Mouse (Mus musculus): ENCODE measurements around the gene Polr3h. TPM values are rescaled to one million over a fixed set of nuclear protein-coding genes. Genes with fewer than 3 reads are reported as not detected.

Polr3h gene
- total RNA-seq, 2 experiments from 2014 or later: 5.9 to 6.3 TPM

DNA sequence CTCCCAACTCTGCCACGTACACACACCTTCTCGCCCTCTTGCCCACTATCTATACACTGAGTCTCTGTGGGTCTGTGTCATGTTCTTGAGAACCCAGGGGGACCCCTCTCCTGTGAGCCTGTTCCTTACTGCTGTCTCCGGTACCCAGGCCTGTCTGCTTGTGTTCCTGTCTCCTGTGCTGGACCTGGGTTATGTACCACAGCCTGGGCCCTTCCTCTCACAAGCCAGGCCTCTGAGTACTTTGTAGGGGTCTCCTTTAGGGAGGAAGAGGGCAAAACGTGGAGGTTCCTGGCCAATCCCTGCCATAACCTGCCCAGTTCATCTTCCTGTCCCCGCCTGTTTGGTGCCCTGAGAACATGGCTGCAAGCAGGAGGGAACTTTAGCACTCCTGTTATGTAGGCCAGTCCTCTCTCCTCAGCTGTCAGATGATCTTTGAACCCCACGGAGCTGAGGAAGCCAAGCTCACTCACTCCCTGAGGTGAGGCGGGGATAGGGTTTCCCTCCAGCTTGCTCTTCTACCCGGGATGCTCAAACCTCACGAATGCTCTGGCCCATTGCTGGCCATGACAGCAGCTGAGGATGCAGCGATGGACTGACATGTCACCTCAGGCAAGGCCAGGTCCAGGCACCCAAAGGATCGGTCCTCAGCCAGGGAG lies 23.6 kb upstream of the Polr3h start:
- DNase-seq: no peak

DNA sequence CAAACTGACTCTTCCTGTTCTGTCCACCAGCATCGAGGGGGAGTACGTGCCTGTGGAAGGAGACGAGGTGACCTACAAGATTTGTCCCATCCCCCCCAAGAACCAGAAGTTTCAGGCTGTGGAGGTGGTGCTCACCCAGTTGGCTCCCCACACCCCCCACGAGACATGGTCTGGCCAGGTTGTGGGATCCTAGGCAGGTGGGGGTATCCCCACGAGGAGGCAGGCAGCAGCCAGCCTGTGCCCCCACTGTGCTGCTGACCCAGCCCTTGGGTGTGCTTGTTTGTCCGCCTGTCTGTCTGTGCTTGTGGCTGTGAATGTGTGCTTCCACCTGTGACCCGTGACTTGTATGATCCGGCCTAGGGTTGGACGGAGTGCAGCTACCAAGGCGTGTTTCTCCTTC lies 23.0 kb upstream of the Polr3h start:
- DNase-seq: no peak

DNA sequence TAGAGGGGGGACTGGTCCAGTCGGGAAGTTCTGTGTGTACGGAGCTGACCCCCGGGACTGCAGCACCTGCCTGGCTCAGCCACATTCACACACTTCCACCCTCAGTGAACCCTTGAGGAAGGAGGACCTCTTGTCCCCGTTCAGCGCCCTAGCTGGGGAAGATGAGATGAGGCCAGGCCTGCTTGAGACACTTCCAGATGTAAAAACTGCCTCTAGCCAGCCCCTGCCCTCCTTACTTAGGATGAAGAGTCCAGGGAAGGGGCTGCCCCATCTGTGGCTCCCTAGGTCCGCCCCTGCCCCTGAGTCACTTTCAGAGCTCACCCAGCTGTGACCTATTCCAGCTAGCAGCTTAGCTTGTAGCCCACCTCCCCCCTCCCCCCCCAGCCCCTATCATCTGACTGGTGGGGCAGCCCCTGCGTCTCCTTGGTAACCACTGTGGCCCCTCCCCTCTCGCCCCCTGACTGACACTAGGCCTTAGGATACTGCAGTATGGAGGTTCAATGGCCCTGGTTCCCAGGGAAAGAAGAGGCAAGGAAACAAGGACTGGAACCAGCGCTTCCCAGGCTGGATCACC lies 17.2 kb upstream of the Polr3h start:
- DNase-seq: no peak

DNA sequence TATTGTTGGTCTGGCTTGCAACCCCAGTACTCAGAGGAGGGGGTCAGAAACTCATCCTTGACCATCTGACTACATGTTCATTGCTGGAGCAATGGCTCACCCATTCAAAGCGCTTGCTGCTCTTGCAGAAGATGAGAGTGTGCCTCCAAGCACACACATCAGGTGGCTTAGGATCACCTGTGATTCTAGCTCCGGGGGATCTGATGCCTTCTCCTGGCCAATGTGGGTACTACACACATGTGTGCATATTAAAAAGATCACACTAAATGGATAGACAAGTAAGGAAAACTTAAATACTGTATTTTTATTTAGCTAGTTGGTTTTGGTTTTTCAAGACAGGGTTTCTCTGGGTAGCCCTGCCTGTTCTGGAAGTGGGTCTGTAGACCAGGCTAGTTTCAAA lies 15.0 kb upstream of the Polr3h start:
- DNase-seq: no peak

DNA sequence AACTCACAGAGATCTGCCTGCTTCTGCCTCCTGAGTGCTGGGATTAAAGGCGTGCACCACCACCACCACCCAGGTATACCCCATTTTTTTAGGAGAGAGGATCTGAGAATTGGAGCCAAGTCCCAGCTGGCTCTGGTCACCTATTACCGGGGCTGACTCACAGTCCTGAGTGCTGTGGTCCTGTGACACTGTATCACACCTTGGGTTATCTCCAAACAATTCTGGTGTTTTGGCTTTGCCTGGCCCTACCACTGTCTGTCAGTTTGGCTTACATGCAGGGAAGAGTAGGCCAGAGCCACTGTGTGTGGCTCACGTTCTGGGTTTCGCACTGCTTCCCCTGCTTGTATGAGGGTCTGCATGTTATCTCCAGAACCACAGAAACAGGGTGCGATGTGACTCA lies 14.2 kb upstream of the Polr3h start:
- DNase-seq: no peak

DNA sequence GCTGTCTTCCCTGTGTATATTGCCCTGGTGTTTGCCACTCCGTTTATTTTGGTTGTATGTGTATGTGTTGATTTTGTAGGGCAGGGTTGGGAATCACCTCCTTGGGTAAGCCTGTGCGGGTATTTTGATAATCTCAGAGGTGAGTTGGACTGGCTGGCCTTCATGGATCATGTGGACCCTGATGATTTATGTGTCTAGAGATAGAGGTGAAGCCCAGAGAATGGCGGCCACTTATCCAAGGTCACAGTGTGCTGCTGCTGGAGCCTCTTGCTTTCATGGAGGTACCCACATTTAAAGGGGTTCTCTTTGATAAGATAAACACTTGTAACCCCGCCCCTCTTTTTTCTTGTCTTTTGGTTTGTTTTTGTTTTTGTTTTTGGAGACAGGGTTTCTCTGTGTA lies 13.7 kb upstream of the Polr3h start:
- DNase-seq: no peak

DNA sequence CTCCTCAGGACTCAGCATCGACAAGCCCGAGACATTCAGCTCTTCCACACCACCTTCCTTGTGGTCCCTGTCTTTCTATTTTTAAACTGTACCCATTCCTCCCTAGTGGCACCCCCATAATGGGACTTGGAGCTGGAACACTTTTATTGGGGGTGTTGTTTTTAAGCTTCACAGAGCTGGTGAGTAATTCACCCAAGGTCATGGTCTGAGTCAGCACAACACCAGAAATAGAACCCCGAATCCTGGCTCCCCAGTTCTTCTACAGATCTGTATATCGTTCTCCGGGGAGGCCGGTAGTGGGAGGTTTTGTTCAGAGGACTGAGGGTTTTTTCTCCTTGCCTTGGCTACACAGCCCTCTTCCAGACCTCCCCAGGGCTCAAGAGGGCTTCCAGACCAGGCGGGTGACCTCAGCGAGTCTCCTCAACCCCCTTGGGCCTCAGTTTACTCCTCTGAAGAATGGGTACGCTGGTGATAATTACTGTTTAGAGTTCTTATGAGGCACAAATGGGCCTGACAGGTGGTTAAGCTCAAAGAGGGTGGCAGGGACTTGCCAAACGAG lies 13.2 kb upstream of the Polr3h start:
- DNase-seq: no peak

DNA sequence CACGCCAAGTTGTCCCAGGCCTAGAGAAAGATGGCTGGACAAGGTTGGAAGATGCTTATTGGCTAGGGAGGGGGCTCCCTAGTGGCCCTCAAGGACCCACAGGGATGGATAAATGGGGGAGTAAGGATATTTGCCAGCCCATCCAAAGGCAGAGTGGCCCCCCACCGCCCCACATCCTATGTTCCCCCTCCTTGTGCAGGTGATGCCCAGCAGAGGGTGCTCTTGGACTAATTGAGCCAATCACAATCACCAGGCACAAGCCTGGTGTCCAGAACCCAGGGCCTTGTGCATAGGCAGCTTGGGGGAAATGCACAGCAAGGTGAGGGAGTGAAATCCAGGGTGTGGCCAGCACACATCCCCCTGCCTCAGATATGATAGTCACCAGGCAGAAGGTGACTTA lies 12.2 kb upstream of the Polr3h start:
- DNase-seq: no peak

DNA sequence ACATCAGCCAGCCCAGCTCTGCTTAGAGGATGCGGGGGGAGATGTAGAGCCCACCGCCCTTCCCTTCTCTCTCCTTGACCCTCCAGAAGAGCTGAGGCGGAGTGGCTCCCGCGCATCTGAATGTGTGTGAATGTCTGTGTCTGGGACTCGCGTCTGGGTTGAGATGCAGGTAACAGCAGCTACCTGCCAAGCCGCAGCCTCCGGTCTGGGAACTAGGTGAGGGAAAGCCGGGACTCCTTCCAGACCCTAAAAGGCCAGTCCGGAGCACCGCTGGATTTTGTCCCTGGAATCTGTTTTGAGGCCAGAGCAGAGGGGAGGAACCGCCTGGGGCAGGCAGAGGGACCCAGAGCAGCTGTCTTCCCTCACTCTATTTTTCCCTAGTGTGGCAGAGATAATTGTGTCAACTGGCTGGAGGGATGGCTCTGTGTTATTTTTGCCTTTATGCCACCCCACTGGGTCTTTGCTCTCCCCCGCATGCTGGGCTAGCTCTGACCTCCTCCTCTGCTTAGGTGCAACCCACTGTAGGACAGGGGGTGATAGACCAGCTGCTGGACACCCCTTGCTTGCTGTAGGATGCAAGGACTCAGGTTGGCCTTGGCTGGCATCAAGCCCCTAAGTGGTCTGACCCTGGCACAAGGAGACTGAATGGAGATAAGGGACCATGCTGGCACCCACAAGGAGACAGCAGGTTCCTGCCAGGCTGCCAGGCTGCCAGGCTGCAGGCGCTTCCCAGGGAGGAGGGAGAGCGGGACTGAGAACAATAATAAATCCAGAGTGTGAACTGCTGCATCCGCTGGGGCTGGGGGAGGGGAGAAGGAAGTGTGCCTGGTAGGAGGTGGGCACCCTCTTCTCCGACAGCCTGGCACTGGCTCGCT lies 11.3 kb upstream of the Polr3h start:
- DNase-seq: no peak

DNA sequence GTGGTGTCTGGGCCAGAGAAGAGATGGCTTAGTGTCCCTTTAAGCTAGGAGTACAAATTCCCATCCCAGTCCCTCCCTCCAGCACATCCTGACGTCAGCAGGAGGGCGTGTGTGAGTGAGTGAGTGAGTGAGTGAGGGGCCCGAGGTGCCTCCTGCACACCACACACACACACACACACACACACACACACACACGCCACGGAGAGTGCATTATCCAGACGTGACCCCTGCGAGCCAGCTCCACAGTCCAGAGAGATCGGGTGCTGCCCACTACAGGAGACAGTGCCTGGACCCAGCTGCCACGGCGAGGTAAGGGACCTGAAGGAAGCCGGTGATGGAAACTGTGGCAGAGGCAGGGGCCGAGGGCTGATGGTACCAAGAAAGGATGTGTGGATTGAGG lies 10.6 kb upstream of the Polr3h start, which contains the start of gene Csdc2:
Gene Csdc2 (plus strand): TSS at position 81 of the 400 bp plus-strand sequence.
- DNase-seq: peak; percentile 50

DNA sequence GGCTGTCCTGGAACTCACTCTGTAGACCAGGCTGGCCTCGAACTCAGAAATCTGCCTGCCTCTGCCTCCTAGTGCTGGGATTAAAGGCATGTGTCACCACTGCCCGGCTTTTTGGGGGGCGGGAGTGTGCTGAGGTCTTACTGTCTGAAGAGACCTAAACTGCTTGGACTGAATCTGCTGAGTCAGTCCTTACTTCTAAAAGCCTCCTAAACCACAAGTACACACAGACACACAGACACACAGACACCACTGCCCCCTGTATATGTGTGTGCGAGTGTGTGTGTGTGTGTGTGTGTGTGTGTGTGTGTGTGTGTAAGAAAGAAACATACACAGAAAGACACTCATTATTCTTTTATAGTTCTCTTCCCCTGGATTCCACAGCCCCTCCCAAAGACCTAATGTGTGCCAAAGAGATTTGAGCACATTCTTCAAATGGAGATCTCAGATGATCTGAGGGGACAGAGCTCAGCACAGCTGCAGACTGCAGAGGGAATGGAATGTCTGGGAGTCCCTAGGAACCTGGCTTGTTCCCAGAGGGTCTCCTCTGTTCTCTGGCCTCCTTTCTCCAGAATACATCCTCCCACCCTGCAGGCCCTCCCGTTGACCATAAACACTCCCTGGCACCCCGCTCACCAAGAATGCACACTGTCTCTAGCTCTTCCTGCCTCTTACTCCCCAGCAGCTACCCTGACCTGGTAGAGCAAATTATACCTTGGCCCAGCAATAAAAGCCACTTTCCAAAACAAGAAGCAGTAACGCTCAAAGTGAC lies 10.0 kb upstream of the Polr3h start:
- no peak for DNase-seq

DNA sequence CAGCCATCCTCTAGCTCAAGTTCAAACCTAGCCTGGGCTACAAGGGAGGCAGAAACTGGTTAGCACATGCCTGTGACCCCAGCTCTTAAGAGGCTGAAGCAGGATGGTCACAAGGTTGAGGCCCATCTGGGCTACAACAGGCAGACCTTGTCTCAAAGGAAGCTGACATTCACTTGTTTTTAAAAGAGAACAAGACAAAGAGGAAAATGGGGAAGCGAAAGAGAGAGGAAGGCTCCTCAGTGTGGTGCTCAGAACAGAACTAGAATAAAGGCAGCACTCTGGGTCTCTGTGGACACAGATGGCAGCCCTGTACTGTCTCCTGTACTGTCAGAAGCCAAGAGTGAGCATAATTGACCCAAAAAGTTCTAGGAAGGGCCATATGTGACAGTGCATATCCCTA lies 7.9 kb upstream of the Polr3h start:
- DNase-seq: no peak

DNA sequence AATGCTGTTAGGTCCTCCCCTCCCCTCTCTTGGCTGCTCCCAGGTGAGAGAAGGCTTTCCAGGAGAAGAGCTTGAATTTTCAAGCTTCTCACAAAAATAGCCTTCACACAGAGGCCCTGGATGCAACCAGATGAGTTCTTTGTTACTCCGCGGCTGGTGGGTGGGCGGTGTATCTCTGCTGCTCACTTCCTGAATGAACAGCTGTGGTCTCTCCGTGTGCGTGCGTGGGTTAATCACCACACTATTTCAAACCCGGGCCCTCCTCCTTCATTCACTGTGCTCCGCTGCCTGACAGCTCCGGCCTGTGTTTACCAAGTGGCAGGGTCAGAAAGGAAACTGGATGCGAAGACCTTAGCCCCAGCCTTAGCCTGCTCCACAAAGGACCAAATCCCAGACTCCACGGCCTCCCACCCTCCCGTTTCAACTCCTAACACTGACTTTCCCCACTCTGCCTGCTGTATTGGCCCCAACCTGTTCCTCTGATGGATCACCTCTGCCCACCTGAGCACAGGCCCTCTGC lies 7.0 kb upstream of the Polr3h start:
- DNase-seq: no peak

DNA sequence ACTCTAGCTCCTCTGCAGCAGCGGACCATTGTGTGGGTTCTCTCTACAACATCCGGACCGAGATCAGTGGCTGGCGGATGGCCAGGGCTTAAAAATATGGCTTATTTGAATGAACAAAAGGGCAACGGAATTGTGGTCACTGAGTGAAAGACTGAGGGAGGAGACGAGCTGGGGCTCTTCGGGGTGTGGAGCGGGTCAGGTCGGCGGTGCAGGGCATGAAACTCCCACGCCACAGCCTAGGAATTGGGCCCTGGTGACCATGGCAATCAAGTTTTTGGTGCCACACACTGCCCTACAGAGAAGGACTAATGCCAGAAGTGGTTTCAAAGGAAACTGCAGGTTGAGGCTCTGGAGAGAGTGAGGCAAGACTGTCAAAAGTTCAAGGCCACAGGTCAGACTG lies 2.2 kb upstream of the Polr3h start:
- DNase-seq: no peak

DNA sequence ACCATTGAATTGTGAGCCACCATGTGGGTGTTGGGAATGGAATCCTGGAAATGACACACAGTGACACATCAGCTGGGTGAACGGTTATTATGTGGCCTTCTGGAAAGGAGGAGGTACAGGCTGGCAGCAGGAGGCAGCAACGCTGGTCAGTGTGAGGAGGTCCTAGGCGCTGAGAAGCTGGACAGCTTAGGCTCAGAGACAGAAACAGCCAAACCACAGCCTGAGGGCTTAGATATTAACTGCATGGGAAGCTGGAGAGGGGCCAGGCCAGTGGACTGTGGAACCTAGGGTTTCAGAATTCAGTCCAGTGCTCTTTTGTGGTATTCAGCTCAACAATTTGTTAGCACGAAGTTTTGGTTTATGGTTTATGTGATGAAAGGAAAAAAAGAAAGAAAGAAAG lies 1.7 kb upstream of the Polr3h start:
- DNase-seq: no peak

DNA sequence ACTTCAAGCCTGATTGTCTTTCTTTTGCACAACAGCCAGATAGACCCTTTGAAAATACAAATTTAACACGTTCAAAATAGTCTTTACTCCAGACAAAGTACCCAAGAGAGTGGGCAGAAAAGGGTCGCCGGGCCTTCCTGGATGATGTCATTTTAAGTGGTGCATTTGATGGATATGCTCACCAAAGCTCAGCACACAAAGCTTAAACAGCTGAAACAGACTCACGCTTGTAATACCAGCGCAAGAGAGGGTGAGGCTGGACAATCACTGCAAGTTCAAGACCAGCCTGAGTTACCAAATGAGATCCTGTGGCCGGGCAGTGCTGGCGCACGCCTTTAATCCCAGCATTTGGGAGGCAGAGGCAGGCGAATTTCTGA lies 394 bp upstream of the Polr3h start:
- DNase-seq: no peak

DNA sequence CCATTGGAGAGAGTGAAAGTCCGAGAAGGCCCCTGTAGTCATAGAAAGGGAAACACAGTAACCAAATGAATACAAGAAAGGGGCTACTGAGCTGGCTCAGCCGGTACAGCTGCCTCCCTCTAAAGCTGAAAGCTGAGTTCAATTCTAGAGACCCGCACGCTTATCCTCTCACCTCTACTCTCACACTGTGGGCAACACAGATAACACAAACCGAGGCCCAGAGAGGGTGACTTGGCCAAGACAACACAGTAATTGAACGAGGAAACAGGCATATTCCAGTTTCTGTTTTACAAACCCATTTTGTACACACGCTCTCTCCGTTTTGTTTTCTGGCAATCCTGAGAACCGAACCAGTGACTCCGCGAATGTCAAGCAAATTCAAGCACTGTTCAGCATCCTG lies 1.1 kb downstream of the Polr3h start:
- no peak for DNase-seq

DNA sequence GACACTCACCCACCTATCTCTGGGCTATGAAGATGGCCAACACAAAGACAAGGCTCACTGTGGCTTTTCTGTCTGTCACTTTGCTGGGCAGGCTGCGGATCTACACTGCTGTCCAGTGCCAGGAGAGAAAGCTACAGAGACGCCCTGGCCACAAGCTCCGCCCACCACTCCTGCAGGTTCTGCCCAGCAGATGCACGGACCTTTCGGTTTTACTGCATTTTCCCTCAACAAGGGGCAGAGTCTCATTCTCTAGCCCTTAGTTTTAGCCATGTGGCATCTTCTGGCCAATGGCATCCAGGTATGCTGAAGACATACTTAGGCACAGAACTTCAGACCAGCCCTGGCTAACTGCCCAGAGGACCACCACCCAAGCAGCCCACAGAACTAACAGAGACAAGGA lies 4.8 kb downstream of the Polr3h start:
- no peak for DNase-seq

DNA sequence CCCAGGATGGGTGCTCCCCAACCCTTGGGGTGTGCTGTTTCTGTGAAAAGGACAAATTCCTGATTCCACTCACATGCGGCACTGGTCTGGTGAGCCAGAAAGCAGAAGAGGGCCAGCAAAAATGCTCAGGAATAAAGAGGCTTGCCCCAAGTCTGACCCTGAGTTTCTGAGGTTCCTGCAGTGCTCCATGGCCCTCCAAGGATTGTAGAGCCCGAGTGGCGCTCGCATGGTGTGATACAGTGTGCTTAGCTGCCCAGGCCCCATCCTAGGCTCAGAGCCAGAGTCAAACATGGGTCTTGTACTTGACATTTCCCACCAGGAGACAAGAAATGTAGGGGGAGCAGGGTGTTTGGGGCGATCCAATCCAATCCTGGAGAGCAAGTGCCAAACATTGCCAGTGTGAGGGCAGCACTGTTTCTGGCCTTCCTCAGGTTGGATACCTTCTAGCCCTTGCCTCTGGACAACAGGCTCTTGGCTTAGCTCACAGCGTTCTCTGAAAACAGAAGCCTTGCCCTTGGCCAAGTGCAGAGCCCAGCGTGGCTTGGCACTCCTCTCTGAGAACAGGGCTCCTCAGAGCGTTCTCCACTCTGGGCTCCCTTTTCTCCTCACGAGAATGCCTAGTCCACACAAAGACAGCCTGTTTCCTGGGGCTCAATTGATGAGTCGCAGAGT lies 5.4 kb downstream of the Polr3h start:
- no peak for DNase-seq

DNA sequence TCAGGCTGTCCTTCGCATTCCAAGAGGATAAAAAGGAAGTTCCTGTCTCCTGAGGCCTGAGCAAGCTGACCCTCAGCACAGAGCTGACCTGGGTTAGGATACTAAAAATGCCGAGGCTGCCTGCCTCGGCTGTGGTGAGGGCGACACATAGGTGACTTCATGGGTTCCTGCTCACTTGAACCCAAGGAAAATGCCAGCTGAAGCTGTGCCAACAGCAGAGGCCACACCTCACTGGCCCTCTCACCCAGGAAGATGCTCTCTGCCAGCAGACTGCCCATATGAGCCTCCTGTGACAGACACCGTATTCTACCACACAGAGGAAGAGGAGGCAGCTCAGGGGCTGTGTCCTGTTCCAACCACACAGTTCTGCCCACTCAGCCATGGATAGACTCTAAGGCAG lies 7.0 kb downstream of the Polr3h start:
- no peak for DNase-seq

DNA sequence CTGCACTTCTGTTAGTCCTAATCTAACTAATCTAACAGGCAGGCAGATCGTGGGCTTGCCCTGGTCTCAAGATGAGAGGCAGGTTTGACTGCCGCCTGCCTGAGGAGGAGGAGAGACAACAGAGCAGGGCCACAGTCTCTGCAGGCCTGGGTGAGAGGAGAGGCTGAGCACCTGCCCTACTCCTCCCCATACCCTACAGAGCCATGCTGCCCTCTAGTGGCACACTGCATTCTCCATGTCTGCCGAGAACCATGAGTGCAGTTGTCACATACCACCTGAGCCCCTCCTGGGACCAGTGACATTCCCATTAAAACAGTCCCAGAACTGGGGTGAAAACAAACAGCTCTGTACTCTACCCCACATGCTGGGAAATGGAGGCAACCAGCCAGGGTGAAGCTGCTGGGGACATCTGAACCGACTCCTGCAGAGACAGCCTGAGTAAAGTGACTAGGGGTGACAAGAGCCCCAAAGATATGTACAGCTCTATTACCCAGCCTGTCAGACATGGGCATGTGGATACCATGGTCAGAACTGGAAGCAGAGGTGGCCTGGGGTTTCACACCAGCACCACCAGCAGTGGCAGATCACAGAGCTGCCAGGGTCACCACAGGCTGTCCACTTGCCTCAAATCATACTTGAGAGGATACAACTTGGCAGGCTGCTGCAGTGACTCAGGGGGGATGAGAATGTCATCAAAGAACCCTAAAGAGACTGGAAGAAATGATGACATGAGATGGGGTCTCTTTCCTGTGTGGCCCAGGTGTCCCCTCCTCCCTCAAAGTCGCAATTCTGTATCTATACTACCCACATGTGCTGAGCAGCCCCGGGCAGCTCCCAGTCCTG lies 8.2 kb downstream of the Polr3h start:
- no peak for DNase-seq
